Mouse (Mus musculus): Measurements from ENCODE around the gene Ccdc102a.
"Not testable (repeated sequence)": the region's sequence is repeated elsewhere in the genome, so short reads cannot be mapped to it uniquely, and the experiment has no call there.

DNA sequence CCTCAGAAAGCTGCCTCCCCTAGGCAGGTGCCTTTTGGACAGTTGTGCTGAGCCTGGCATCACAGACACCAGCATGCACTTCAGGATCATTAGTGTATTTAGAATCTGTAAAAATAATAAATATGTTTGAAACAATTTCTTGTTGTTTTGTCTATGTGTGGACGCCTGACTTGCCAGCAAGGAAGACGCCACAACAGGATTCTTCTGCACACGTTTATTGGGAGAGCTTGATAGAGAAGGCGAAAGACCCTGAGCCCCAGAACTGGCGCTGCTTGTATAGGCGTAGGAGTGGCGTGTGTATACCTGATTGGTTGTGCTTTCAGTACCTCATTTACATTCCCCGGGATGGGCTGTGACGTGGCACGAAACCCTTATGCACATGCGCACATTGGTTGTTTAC is 63.1 kb downstream of the Ccdc102a start:
- not testable (repeated sequence) for TF ChIP-seq MAX (IDR thresholded peaks at IDR 0.05); CTCF (IDR thresholded peaks at IDR 0.05; ENCODE audit: control insufficient read depth, insufficient read depth, insufficient read length); FOSL1 (IDR thresholded peaks at IDR 0.05; ENCODE audit: insufficient read depth, low read length, poor library complexity, severe bottlenecking)

All from C2C12 (cell line).